Mouse (Mus musculus) lung, postnatal 0 days (tissue): ENCODE measurements around the gene Nr2f6.
A peak's percentile ranks its signal among the peaks of the same experiment; 100 is the strongest.

Experiments used
- CTCF ChIP-seq: IDR thresholded peaks from 2 replicates; pipeline ENCODE4 v1.5.1; 2016; ENCODE audit warnings: antibody characterized with exemption, mild to moderate bottlenecking
- EP300 ChIP-seq: IDR thresholded peaks from 2 replicates; pipeline ENCODE4 v1.6.1; 2016; ENCODE audit warnings: antibody characterized with exemption, mild to moderate bottlenecking, control low read depth

- TF ChIP-seq CTCF: peak; percentile 64
- no peak for TF ChIP-seq EP300
These were observed 6.0 kb downstream of the Nr2f6 start for GRCm38 (mm10) chr8:71375581-71376422.
